Mouse (Mus musculus) gastrocnemius, postnatal 4 days (tissue): ENCODE data around the gene Mast4. TPM values are rescaled to one million over a fixed set of nuclear protein-coding genes. Genes with fewer than 3 reads are reported as not detected.
A peak's percentile ranks its signal among the peaks of the same experiment; 100 is the strongest.

Source experiments
- DNase-seq, 2 experiments: peaks; one replicate each; pipeline ENCODE4 v3.0.0; 2021 to 2022; ENCODE audit warnings: low spot score in 2 of 2, mixed read lengths in 2 of 2
- total RNA-seq, 2 experiments: library from RNA; stranded (reverse); gene quantifications; 2 replicates each; pipeline ENCODE4 v1.2.3; 2021

The Mast4 gene
- total RNA-seq, 2 experiments from 2014 or later, result 45.1 to 46.7 TPM

DNA sequence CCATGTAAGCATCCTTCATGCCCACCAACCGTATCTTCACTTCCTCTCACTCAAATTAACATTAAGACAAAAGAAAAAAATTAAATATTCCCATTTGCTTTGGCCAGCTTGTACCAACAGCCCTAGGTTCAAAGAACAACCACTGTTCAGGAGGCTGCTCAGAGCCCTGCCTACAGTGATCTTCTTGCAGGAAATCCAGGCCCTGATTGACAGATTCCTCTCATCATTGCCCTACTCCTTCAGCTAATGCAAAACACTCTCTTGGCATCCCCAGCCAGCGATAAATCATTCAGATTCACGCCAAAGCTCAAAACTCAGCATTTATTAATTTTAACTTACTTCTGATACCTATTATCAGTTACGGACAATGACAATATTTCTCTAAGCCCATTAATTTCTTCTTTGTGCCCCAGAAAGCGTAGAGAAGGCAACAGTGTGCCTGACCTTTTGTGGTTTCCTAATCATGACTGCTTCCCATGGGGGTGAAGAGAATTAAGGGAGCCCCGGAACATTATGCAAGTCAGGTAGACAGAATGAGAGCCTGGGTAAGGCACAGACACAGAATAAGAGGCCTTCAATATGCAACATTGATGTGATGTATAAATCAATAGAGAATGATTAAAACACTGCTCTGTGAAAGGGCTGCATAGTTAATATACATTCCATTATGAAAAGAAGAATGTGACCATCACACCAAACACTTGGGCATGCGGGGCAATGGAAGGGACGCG is 135.9 kb downstream of the Mast4 start:
- DNase-seq, result no peak

DNA sequence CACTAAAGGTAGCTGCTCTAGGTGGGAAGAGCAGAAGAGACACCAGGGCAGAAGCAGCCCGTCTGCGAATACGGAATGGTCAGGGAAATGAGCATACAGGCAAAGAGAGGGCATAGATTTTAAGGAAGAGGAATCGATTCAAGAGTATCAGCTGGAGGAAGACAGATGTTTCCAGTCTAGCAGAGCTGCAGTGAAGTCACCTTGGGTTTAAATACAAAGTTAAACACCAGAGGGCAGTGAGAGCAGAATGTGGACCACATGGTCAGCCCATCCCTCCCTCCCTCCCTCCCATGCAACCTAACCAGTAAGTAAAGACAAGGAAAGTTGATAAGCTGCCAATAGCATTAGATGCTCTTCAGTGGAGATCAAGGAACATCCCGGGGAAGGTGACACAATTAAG is 138.0 kb downstream of the Mast4 start:
- DNase-seq, result no peak

DNA sequence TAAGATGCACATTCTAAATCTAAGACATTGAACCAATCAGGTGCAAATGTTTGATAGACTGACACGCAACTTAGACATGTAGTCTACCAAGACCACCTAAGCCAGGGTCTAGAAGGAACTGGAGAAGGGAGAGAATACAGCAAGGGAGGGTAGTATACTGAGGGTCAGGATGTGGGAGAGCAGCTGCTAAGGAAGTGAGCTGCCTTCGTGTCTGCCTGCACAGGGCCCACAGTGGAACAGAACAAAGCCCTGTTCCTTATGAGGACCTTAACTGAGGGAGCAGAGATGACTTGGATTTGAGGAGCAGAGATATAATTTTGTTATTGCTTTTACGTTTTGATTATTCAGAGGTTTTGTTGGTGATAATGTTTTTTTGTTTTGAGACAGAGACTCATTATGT is 138.4 kb downstream of the Mast4 start:
- no peak for DNase-seq

DNA sequence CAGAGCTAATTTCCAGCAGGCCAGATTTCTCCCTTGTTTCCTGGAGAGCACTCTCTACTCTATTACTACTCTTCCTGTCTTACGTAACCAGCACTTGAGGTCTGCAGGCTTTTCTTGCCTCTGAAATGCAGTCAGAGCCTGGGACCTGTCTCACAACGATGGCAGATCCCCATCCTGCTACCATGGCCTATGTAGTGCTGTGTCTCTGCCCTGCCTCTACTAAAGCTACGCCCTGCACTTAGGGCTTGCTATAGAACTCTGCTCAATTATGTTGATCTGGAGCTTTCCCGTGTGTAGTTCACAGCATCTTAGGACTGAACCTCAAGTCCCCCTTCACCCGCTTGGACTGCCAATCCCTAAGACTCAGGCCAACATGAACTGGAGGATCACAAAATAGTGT is 150.7 kb downstream of the Mast4 start:
- no peak for DNase-seq

DNA sequence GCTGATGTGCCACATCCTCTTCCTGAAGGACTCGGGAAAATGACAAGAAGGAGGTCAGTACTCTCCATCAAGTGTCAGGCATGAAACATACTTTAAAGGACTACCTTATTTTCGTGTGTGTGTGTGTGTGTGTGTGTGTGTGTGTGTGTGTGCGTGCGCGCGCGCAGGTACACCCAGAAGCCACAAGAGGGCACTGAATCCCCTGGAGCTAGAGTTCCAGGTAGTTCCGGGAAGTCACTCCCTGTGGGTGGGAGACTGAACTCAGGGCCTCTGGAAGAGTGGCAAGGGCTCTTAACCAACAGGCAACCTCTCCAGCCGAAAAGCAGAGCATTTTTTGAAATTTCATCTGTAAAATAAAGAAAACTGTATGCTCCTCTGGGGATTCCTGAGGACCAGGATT is 152.5 kb downstream of the Mast4 start:
- no peak for DNase-seq

DNA sequence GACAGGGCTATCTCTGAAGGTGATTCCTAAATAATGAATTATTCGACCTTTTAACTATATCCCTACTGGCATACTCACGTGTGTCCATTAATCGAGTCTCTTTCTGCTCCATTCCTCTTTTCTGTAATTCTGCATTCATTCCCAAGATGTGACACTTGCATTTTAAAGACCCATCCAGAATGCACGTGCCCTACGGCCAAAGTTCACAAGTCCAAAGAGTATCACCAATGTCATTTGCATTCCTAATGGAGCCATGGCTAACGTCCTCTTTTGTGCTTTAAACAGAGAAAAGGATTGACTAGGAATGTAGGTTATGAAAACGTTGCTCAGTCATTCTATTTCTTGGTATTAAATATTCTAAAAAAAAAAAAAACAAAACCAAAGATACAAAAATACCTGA is 157.4 kb downstream of the Mast4 start:
- no peak for DNase-seq

DNA sequence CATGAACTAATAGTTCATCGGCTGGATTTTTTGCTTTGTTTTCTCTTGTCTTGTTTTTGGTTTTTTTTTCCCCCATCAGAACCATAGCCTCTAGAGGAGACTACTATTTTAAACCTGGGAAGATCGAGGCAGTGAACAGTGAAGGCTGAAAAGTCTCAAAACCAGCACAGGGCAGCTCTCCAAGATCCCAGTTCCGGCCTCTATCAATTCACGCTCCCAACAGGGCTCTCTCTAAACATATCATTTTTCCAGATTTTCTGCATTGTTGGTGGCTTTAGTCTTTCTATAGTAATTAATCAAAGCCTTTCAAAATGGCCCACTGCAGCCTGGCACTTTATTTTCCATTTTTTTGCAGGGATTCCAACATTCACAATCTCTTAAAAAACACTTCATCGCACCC is 159.9 kb downstream of the Mast4 start:
- no peak for DNase-seq

DNA sequence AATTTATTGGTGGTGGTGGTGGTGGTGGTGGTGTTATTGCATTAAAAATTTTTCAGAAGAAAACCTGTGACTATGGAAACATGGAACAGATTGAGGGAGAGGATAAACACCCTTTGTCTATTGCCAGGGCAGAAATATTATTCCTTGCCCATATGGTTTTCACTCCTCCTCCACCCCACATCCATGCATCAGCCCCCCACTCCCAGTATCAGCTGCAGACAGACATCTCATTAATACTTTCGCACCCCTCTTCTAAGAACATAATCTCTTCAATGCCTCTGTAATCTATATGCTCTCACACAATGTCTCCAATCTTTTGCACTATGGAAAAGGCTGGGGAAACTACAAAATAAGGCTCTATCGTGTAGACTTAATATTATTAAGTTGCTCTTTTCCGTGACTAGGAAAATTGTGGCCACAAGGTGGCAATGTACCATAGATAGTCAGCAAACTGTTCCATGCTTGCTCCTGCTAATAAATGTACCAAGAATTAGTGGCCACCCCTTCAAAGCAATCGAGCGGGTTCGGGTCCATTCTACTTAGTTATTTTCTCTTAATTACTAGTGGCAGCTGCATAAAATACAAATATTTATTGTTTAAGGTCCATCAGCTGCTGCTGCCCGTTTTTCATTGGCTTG is 160.6 kb downstream of the Mast4 start:
- peak; percentile 39 to 76 for DNase-seq

DNA sequence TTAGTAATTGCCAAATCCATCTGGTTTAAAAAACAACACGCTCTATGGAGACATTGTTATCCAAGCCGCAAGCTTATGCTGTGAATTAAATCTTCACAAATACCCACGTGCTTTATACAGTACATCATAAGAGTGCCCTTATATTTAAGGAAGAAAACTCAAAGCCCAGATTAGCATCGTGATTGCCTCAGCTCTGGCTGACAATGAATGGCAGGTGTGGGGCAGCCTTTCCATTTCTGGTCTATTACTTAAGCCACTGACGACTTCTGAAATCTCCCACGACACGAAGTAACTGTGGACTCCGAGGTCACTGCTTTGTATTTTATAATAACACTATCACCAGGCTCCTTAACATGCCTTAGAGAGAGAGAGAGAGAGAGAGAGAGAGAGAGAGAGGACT is 182.4 kb downstream of the Mast4 start:
- DNase-seq, result no peak

DNA sequence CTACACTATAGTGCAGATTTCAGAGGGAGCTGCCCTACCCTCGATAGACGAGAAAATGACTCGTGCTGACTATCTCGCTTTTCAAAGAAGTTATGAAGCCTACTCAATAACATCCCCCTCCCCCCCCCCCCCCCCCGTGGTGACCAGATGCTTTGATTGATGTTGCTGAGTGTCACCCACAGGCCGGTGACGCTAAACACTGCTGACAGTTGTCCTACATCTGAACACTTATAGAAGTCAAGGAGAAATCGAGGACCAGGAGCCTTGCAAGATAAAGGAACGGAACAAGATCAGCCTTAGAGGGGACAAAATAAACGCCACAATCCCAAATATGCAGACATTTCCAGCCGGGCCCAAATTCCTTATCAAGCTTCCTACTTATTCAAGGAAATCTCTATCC is 183.1 kb downstream of the Mast4 start:
- DNase-seq, result no peak

DNA sequence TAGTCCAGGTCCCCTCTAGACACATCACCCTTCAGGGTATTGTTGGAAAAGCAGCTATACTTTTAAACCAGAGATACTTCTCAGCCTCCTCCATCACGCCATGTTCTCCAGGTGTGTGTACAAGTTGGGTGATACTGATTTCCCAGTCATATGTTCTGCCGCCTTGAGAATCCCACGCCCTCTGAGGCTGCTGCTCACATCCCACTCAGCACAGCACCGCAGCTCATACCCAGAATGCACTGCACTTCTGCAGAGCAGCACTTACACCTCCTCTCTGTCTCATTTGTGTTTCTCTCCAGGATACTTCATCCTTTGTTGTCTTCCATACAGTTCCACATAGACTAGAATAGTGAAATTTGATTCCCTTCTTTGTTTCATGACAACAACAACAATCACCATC is 183.6 kb downstream of the Mast4 start:
- DNase-seq, result no peak

DNA sequence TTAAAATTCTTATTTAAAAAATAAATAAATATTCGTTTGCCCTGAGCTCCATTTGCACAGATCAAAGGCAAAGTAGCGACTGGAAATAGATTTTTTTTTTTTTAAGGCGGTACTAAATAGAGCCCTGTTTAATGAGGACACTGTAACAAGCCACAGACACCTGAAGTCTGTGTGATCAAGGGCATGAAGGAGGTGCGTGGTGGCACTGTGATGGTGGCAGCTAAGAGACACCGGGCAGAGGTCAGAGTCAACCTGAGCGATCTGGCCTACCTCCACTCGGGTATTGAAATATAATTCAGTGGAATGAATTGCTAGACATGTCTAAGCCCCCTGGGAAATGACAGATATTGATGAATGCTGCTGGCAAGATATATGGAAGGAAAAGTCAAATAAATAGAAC is 184.9 kb downstream of the Mast4 start:
- DNase-seq, result no peak

DNA sequence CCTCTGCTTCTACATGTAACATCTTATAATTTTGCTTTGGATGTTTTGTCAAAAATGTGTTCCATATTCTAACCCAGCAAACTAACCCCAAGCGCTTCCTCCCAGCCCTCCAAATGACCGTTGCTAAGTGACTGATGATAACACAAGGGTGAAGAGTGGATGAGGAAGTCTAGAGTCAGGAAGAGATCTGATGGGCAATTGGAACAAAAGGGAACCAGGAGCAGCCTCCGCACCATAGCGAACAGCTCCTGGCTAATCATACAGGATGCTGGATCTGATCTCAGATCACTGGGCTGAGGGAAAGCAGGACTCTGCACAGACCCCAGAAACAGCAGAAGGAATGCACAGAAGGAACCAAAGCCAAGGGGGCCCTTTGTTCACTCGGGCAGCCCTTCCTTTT is 190.0 kb downstream of the Mast4 start:
- no peak for DNase-seq

DNA sequence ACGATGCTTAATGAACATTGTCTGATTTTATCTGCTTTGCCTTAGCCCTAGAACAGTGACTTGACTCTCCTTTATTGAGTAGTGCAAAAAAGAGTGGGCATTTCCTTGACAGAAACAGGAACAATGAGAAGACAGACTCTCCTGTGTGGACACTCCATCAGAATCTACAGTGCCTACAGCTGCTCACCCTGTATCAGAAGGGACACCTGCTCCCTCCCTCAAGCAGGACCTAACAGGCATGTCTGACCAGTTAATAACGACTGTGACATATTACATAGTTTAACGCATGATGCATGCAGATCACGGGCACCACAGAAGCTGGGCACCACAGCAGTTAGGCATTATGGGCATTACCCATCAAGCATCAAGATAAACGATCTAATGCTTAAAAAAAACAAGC is 193.0 kb downstream of the Mast4 start:
- DNase-seq, result no peak

DNA sequence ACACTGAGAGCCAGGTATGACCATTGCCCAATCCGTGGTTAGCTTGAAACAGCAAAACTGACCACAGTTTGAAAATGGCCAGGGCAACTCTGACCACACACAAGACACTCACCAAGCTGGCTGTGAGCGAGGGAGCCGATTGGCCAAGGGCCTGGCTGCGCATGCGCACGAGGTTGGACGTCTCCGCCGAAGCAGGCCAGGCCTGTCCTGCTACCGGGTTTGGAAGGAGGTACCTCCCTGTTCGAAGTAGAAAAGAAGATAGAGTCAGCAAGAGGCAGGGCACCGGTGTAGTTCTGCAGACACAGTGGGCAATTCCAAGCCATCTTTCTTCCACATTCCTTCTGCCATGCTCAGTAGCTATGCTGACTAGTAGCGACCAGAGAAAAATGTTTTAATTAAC is 194.2 kb downstream of the Mast4 start:
- DNase-seq, result no peak

DNA sequence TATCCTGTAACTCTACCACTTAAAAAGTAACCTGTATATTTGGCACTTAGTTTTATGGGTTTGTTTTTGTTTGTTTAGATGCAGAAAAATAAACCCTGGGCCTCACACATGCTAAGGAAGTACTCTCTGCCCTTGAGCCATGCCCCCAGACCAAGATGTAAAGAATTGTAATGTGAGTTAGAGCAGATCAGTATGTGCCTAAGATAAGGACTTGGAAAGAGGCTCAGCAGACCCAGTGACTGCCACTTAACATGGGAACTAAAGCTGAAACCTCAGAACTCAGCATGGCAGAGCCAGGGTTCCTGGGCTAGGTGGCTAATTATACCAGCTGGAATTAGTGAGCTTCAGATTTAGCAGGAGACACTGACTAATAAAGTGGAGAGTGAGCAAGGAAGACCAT is 196.0 kb downstream of the Mast4 start:
- no peak for DNase-seq

DNA sequence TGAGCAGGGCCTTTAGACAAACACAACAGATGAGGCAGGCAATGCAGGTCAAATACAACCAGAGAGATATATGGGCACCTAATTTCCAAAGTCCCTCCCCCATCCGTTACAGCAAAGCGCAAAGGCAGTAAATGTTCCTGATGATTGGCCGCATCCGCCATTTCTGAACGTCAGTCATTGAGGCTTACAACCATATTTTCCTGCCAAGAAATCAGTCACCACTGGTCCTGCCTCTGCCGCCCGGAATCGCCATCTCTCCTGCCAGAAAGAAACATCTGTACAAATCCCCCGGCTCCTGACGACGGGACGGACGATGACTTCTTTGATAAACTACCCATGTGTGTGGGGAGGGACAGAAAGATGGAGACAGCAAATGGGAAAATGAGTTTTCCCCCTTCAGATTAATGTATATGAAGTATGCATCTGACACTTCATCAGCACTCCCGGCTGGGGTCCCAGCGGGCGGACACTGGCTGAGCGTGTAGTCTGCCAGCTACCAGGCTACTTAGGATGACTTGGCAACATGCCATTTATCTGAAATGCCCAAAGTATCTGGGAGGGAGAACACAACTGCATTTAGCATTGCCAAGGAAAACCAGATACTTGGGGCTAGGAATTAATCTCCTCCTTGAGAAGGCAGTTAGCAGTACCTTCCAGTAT is 198.9 kb downstream of the Mast4 start:
- DNase-seq, result no peak

DNA sequence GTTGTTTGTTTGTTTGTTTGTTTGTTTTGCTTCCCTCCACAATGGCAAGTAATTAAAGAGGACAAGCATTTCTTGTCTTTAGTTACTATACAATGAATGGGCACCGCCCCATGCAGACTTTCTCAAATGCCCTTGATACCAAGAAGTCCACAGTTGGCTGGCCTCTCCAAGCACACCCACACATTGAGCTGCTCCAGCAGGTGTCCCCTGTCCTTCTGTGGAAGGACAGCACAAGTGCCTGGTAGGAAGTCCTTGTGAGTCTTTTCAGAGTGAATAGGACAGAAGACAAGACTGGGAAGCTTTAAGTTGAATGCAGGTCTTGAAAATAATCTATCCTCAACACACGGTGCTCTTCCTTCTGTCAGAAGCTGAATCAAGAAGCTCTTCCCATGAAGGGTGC is 202.5 kb downstream of the Mast4 start:
- DNase-seq, result no peak

DNA sequence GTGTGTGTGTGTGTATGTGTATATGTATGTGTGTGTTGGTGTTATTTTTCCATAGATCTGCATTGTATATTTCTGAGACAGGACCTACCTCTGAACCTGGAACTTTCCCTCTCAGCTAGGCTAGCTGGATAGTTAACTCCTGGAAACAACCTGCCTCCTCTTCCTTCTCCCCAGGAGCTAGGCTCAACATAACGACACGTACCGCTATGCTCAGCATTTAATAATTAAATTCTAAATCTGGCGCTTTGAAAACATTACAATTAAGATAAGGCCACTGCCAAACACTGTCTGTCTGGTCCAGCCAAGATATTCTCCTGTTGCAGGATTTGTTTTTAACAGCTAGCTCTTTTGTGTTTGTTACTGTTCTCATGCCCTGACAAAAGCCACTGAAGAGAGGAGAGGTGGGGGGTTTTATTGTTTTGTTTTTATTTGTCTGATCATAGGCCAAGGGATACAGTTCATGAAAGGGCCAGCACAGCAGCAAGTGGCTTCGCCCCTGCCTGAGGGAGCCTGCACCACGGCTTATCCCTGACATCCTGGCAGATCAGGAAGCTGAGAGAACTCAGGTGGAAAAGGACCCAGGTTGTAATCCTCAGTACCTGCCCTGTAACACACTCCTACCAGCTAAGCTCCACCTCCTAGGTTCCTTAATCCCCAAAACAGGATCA is 205.0 kb downstream of the Mast4 start:
- no peak for DNase-seq

DNA sequence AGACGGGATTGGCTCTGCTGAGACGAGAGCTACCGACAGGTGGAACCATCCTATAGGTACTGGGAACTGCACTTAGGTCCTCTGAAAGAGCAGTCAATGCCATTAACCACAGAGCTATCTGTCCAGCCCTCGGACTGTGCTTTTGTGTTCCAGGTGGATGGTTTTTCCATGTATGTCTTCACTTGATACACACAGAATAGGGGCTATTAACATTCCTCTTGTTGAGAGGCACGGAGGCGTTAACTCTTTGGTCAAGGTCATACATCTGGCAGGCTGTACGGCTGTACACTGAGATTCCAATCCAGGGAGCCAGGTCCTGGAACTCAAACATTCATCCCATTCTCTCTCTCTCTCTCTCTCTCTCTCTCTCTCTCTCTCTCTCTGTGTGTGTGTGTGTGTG is 205.6 kb downstream of the Mast4 start:
- no peak for DNase-seq

DNA sequence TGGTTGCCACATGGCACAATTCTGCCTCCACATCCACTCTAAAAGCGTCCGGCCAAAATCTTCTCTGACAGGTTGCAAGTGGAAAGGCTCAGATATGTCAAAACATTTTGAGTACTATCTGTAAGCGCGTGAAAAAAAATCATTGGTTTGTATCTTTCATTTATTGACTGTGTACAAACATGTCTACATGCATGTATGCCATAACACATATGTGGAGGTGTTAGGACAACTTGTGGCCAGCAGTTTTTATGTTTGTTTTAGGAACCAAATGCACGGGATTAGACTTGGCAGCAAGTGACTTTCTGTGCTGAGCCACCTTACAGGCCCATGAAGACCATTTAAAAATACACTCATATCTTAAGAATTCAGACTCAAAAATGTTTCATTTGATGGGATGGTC is 206.7 kb downstream of the Mast4 start:
- DNase-seq, result no peak

DNA sequence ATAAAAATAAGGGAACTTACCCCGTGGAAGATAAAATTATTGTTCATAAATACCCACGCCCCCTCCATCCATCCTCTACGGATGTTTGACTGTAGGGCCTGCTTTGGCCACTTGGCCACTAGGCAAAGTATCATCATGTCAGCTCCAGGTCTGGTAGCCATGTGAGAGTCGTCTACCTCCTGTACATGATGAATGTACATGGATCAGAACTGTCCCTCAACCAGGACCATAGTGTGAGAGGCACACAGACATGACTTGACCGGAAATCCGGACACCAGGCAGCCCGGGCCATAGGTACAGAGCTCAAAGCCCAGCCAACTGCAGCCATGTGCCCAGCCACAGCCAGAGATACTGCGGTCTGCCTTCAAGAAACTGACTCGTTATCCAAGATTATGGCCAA is 210.6 kb downstream of the Mast4 start:
- DNase-seq, result no peak
